Comparison of ENCODE assay signal across 33 mouse cellular contexts in the genomic region with DNA sequence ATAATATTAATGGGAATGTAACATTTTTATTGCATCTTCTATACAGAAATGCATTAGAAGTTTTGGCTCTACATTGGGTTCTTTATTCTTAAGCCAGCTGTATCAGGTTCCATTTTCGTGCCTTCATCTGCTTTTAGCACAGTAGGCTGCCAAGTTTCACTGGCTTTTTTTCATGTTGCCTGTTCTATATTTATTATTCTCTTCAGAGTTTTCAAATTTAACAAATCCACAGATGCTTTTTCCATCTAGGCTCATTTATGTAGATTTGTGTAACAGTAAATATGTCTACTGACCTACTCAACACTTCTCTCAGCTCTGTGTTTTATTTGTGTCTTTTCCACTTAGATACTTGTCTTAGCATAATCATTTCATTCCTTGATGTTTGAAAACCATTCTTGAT.
A peak's percentile ranks its signal among the peaks of the same experiment; 100 is the strongest.
DNase-seq lines count a peak whose midpoint lies in the region; ATAC-seq and TF ChIP-seq lines count a peak whose summit lies in the region.
"Had no signal": no experiment of that assay in that cellular context is flagged by ENCODE, and none has a peak within 500 bp of the region (broad histone marks: within the 10 kb centered on the region; RNA-seq: fewer than 3 reads in every experiment).

No protein-coding gene starts in this region.

- intact Hi-C loops in left cerebral cortex, postnatal 14 days (cut with DNase I), result no loop called here

- H3K36me3 ChIP-seq in forebrain, postnatal 0 days (ENCODE audit: insufficient read depth), result no peaks in the 10 kb centered on the region
- H3K36me3 ChIP-seq in forebrain, embryonic 13.5 days (ENCODE audit: poor library complexity, severe bottlenecking), result no peaks in the 10 kb centered on the region
- H3K36me3 ChIP-seq: embryonic facial prominence, embryonic 13.5 days; heart, embryonic 10.5 days; heart, embryonic 15.5 days; hindbrain, embryonic 12.5 days; limb, embryonic 13.5 days; liver, embryonic 12.5 days had no signal

- H3K27ac ChIP-seq in forebrain, postnatal 0 days (ENCODE audit: low read depth, low read length), result no peak overlapping the region
- no peak overlapping the region for H3K27ac ChIP-seq in forebrain, embryonic 13.5 days
- H3K27ac ChIP-seq: embryonic facial prominence, embryonic 13.5 days; heart, embryonic 10.5 days; heart, embryonic 15.5 days; hindbrain, embryonic 12.5 days; kidney, postnatal 0 days; limb, embryonic 13.5 days; liver, embryonic 12.5 days had no signal

- ATAC-seq in forebrain, postnatal 0 days, result peak; percentile 61
- no peak for ATAC-seq in forebrain, embryonic 13.5 days
- ATAC-seq: intestine, embryonic 16.5 days; liver, embryonic 12.5 days; liver, postnatal 0 days; midbrain, embryonic 16.5 days; Patski had no signal

- H3K9me3 ChIP-seq in forebrain, postnatal 0 days (ENCODE audit: low read length), result no peaks in the 10 kb centered on the region
- H3K9me3 ChIP-seq in forebrain, embryonic 13.5 days (replicated peaks), result no peaks in the 10 kb centered on the region
- H3K9me3 ChIP-seq: embryonic facial prominence, embryonic 13.5 days; heart, embryonic 10.5 days; heart, embryonic 15.5 days; hindbrain, embryonic 12.5 days; limb, embryonic 13.5 days; liver, embryonic 12.5 days had no signal

- no peaks in the 10 kb centered on the region for H3K4me1 ChIP-seq in forebrain, postnatal 0 days (ENCODE audit: insufficient read depth)
- no peaks in the 10 kb centered on the region for H3K4me1 ChIP-seq in forebrain, embryonic 13.5 days
- H3K4me1 ChIP-seq: embryonic facial prominence, embryonic 13.5 days; heart, embryonic 10.5 days; heart, embryonic 15.5 days; hindbrain, embryonic 12.5 days; limb, embryonic 13.5 days; liver, embryonic 12.5 days had no signal

- DNase-seq in forebrain, postnatal 0 days, result peak; percentile 52
- DNase-seq in layer of hippocampus, adult 9-10 months (ENCODE audit: low spot score), result peak; percentile 62
- DNase-seq in layer of hippocampus, postnatal 10 days (ENCODE audit: low spot score in 2 of 2), result no peak
- DNase-seq in right cerebral cortex, adult 18-20 months, result peak; percentile 45
- DNase-seq in right cerebral cortex, postnatal 14 days, result no peak
- DNase-seq in left cerebral cortex, postnatal 14 days (ENCODE audit: low spot score in 2 of 2), result peak; percentile 34 to 58
- no peak for DNase-seq in adrenal gland, adult 8-10 months
- DNase-seq: adrenal gland, postnatal 14 days; cerebellum, adult 11-12 months; cerebellum, adult 9-11 months; embryo, embryonic 11 days; gastrocnemius, postnatal 25 days; heart, adult 11 months; kidney, adult 8-10 months; kidney, postnatal 4 days; liver, postnatal 0 days; lung, postnatal 36 days; spleen, adult 18-20 months; thymus, adult 18-20 months; thymus, postnatal 25 days had no signal

- H3K27me3 ChIP-seq in forebrain, postnatal 0 days (ENCODE audit: insufficient read depth, low read length), result no peaks in the 10 kb centered on the region
- H3K27me3 ChIP-seq in forebrain, embryonic 13.5 days, result no peaks in the 10 kb centered on the region
- H3K27me3 ChIP-seq: embryonic facial prominence, embryonic 13.5 days; heart, embryonic 15.5 days; hindbrain, embryonic 12.5 days; limb, embryonic 13.5 days; liver, embryonic 12.5 days; Patski had no signal

- no peak for TF ChIP-seq CTCF in forebrain, postnatal 0 days (IDR thresholded peaks at IDR 0.05; ENCODE audit: low read depth)

- 32% methylated on average over 1 of the region's 1 CpGs for WGBS in forebrain, postnatal 0 days
- 82% methylated on average over 1 of the region's 1 CpGs for WGBS in forebrain, embryonic 13.5 days

- H3K4me2 ChIP-seq in forebrain, postnatal 0 days (ENCODE audit: low read depth), result no peak overlapping the region
- H3K4me2 ChIP-seq in forebrain, embryonic 13.5 days, result no peak overlapping the region
- H3K4me2 ChIP-seq: embryonic facial prominence, embryonic 13.5 days; heart, embryonic 15.5 days; hindbrain, embryonic 12.5 days; limb, embryonic 13.5 days; liver, embryonic 12.5 days; midbrain, embryonic 11.5 days had no signal

- H3K9ac ChIP-seq in forebrain, postnatal 0 days, result no peak overlapping the region
- no peak overlapping the region for H3K9ac ChIP-seq in forebrain, embryonic 13.5 days
- H3K9ac ChIP-seq: embryonic facial prominence, embryonic 13.5 days; heart, embryonic 15.5 days; hindbrain, embryonic 12.5 days; limb, embryonic 13.5 days; liver, embryonic 12.5 days; liver, postnatal 0 days had no signal

- no peak overlapping the region for H3K4me3 ChIP-seq in forebrain, postnatal 0 days (ENCODE audit: low read depth, low read length)
- H3K4me3 ChIP-seq in forebrain, embryonic 13.5 days, result no peak overlapping the region
- H3K4me3 ChIP-seq: embryonic facial prominence, embryonic 13.5 days; erythroblast, embryonic 14.5 days; heart, embryonic 10.5 days; heart, embryonic 15.5 days; hindbrain, embryonic 12.5 days; limb, embryonic 13.5 days; liver, embryonic 12.5 days had no signal

Comparison
In these comparisons a context has a peak if more than half of its experiments do, and no peak if none do; other contexts are left out.
1. DNase-seq: peak in forebrain, postnatal 0 days (single experiment), layer of hippocampus, adult 9-10 months (single experiment), right cerebral cortex, adult 18-20 months (single experiment) and left cerebral cortex, postnatal 14 days (2 of 2); none in layer of hippocampus, postnatal 10 days (0 of 2), right cerebral cortex, postnatal 14 days (single experiment) and adrenal gland, adult 8-10 months (single experiment).